Mouse (Mus musculus): ENCODE measurements around the gene Adig.

DNA sequence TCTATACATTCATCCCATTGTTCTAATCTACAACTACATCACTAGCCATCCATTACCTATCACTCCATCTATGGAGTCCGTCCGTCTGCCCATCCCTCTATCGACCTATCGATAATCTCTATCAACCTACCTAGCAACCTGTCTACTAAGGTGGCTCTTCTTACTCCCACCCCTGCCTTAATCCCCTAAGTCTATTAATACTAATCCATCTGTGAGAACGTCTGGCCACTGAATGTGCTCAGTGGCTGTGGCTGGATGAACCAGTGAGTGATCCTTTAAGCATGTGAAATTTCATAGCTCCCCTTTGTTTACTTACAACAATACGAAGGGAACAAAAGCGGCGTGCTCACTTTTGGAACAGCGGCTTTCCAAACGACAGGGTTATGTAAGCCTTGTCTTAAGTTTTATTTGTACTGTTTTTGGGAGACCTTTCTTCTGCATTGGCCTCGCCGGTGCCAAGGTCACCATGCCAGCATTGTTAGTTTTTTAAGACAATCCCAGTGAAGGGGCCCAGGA is 11.5 kb downstream of the Adig start:
- no peak for TF ChIP-seq POLR2A (IDR thresholded peaks at IDR 0.05; ENCODE audit: extremely low read depth, insufficient read depth, low read length)
- TF ChIP-seq CTCF (IDR thresholded peaks at IDR 0.05; ENCODE audit: low read depth, low read length): no peak
